Mouse (Mus musculus) granulocyte monocyte progenitor cell, adult 5-6 weeks (primary cell): ENCODE data around the gene Ret. TPM values are rescaled to one million over a fixed set of nuclear protein-coding genes. Genes with fewer than 3 reads are reported as not detected.
A peak's percentile ranks its signal among the peaks of the same experiment; 100 is the strongest.

Source experiments
- ATAC-seq: replicated peaks from 2 replicates; pipeline ENCODE4 v1.8.0; 2016; ENCODE audit warnings: mild to moderate bottlenecking, moderate TSS enrichment, inconsistent platforms; ENCODE audit not compliant: poor library complexity, severe bottlenecking
- total RNA-seq, 2 experiments: library from RNA; stranded (forward) in 1 of 2; stranded (reverse) in 1 of 2; fragments of 200-712, 200-1000 nt in 1 of 2; fragments of >200 nt in 1 of 2; fragmentation: Nextera tagmentation in 1 of 2; gene quantifications; 2 replicates each; pipeline ENCODE4 v1.2.3; 2014 to 2017

Ret gene
- total RNA-seq, 2 experiments from 2014 or later, result not detected

- peak; percentile 98 for ATAC-seq
Measured at GRCm38 (mm10) chr6:118179316-118180084, 18.0 kb downstream of the Ret start.

GRCm38 (mm10) chr6:118173975-118174328, 23.6 kb downstream of the Ret start:
- no peak for ATAC-seq

DNA sequence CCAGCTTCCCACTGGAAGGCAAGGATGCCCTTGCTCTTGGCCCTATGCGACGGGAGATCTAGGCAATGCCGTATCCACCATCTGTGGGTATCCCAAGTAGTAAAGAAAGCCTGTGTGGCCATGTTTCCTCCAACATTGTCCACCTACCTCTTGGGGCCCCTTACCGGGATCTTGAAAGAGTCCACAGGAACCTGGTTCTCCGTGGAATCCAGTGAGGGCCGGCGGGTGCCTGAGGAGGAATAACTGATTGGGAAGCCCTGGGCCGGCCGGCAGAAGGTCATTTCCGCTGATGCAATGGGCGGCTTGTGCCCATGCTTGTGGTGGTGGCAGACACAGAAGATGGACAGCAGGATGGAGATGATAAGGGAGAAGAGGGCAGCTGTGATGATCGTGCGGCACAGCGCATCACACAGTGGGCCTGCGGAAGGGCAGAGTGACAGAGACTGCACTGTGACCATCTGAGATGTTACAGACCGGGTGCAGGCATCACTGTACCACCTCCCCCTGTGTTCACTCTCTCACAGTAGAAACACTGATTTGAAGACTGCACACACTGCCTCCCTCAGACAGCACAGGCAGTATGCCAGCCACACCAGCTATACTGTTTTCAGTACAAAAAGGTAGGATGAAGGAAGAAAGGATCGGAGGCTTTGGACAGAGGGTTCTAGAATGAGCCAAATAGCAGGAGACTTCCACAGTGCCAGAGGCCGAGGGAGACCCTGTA, 24.1 kb downstream of the Ret start:
- no peak for ATAC-seq

- ATAC-seq, result no peak
Measured at GRCm38 (mm10) chr6:118171386-118171785, 26.1 kb downstream of the Ret start.

GRCm38 (mm10) chr6:118168106-118168505, 29.4 kb downstream of the Ret start:
- no peak for ATAC-seq

DNA sequence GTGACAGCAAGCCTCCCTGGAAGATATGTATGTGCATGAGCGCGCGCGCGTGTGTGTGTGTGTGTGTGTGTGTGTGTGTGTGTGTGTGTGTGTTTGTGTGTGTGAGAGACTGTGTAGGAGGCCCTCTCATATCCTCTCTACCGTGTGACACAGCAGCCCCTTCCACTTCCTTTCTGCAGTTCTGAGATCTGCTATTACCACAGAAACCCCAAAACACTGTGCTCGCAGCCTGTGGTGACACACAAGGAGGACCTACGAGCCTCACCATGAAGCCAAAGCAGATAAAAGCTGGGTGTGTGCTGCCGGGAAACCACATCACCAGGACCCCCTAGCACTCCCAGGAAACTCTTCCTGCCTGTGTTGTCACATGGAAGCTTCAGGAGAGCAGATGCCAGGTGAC, 30.5 kb downstream of the Ret start:
- peak; percentile 91 for ATAC-seq

- ATAC-seq, result no peak
Measured at GRCm38 (mm10) chr6:118165516-118165915, 32.0 kb downstream of the Ret start.

DNA sequence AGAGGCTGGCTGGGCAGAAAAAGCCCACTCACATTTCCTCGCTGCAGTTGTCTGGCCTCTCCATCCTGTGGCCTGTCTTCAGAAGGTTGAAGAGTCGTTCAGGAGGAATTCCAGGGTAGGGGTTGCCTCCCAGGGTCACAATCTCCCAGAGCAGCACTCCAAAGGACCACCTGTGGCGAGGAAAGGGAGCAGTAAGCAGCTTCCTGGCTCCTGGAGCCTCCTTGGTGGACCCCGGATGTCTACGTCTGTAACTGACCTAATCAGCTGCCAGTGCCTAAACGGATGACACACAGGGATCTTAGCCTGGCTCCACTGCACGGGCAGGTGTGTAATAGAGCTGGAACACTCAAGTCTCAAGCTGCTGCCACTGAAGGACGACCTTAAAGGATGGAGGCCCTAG, 32.8 kb downstream of the Ret start:
- no peak for ATAC-seq

- no peak for ATAC-seq
Measured at GRCm38 (mm10) chr6:118163086-118163485, 34.4 kb downstream of the Ret start.

GRCm38 (mm10) chr6:118162457-118163082, 34.9 kb downstream of the Ret start:
- no peak for ATAC-seq

GRCm38 (mm10) chr6:118153091-118153490, 44.4 kb downstream of the Ret start:
- ATAC-seq, result no peak

- ATAC-seq, result peak; percentile 22; the same call in 1 of the 2 replicates
Measured at GRCm38 (mm10) chr6:118150988-118151387, 46.5 kb downstream of the Ret start.

DNA sequence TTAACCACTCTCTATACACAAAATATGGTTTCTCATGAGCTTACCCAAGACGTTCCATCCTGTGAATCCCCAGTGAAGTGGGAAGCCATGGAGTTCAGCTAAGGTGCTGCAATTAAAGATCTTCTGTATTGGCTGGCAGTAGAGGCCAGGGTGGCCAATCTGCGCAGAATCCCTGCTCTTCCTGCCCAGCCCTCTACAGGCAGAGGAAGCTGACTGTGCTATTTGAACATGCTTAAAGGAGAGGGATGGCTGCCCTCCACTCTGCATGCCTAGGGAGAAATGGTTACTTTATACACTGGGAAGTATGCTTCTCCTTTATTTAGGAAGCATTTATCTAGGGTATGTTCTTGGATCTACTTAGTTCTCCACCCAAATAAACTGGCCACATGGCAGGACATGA, 47.0 kb downstream of the Ret start:
- peak; percentile 38 for ATAC-seq

DNA sequence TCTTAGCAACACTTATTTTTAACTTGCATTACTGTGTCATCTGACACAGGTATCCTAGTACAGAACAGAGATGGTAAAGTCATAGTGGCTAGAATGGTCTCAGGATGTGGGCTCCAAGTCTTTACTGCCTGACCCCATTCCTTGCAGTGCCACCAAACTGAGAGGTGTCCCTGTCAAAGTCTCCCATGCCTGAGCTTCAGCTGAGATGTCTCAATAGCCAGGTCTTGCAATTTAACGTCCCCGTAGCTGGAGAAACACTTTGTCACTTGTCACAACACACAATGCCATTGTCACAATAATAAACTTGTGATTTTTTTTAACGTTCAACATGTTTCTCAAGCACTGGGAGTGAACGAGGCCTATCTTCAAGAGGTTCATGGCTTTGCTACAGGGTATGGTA, 47.4 kb downstream of the Ret start:
- peak; percentile 25 for ATAC-seq

GRCm38 (mm10) chr6:118140961-118141360, 56.6 kb downstream of the Ret start:
- ATAC-seq, result peak; percentile 66

- peak; percentile 60 for ATAC-seq
Measured at GRCm38 (mm10) chr6:118138731-118139709, 58.5 kb downstream of the Ret start, which contains the start of gene Csgalnact2. Csgalnact2 (minus strand) TSS chr6:118139140.

GRCm38 (mm10) chr6:118137148-118137547, 60.4 kb downstream of the Ret start:
- ATAC-seq, result peak; percentile 53

- ATAC-seq, result peak; percentile 13
Measured at GRCm38 (mm10) chr6:118134461-118134860, 63.1 kb downstream of the Ret start.

DNA sequence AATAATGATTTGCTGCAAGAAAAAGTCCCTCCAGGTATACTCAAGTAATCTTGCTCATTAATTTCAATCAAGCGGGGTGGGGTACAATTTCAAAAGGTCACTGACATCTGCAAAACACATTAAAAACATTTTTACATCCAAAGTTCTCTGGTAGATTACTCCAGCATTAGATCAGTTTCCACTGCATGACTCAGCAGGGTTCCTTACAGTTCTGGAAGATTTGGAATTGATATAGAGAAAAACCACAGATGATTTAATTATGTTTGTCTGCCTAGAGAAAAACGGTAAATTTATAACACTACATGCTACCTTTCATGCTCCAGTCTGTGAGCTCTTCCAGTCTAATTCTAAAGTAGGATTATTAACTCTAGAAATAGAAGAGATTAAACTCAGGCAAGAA, 67.5 kb downstream of the Ret start:
- ATAC-seq, result no peak

DNA sequence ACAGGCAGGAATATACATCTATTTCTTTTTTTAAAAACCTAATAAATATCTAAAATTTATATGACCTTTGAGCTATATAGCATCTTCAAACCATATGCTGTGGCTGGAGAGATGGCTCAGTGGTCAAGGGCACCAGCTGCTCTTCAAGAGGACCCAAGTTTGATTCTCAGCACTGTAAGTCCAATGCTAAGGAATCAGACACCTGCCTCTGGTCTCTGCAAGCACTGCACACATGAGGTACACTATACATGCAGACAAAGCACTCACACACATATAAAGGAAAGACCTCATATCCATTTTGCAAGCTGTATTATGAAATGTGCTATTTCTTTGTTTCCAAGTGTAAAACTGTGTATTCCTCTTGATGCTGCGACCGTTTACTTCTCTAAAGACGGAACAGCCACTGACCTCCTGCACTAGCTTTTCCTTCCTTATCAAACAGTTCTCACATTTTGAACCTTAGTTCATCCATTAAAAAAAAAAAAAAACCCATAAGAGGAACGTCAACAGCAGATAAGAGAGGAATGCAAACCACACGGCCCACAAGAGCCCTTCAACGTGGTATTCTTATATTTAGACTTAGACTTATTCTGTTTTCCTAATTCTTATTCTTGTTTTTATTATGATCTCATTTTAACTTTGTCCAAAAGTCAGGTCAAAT, 69.6 kb downstream of the Ret start:
- ATAC-seq, result peak; percentile 74
